Mouse (Mus musculus): ENCODE data around the gene Ift80.
"Not testable (repeated sequence)": the region's sequence is repeated elsewhere in the genome, so short reads cannot be mapped to it uniquely, and the experiment has no call there.

Gene Ift80

GRCm38 (mm10) chr3:69004437-69005337 lies at the start of gene Ift80, which contains the start of gene Smc4:
Gene Ift80 (minus strand): TSS chr3:69004570.
Gene Smc4 (plus strand): TSS chr3:69004738.
- peak; percentile 97 for DNase-seq (ENCODE audit: low read depth, low spot score)

GRCm38 (mm10) chr3:69051894-69052293 lies 47.5 kb upstream of the Ift80 start:
- no peak for DNase-seq (ENCODE audit: low read depth, low spot score)

- no peak for DNase-seq (ENCODE audit: low read depth, low spot score)
Measured at GRCm38 (mm10) chr3:69049011-69049410, 44.6 kb upstream of the Ift80 start.

GRCm38 (mm10) chr3:69047684-69048083 lies 43.3 kb upstream of the Ift80 start:
- DNase-seq (ENCODE audit: low read depth, low spot score), result no peak

GRCm38 (mm10) chr3:69046509-69046908 lies 42.1 kb upstream of the Ift80 start:
- DNase-seq (ENCODE audit: low read depth, low spot score), result no peak

GRCm38 (mm10) chr3:69045750-69046149 lies 41.4 kb upstream of the Ift80 start:
- DNase-seq (ENCODE audit: low read depth, low spot score), result no peak

GRCm38 (mm10) chr3:69045400-69045703 lies 41.0 kb upstream of the Ift80 start:
- DNase-seq (ENCODE audit: low read depth, low spot score), result no peak

GRCm38 (mm10) chr3:69044645-69045399 lies 40.5 kb upstream of the Ift80 start, which contains the start of gene Trim59:
Gene Trim59 (minus strand): TSS chr3:69044755.
- DNase-seq (ENCODE audit: low read depth, low spot score), result peak; percentile 74

GRCm38 (mm10) chr3:69044167-69044591 lies 39.8 kb upstream of the Ift80 start:
- DNase-seq (ENCODE audit: low read depth, low spot score), result no peak

- DNase-seq (ENCODE audit: low read depth, low spot score), result no peak
Measured at GRCm38 (mm10) chr3:69041298-69041697, 36.9 kb upstream of the Ift80 start.

- no peak for DNase-seq (ENCODE audit: low read depth, low spot score)
Measured at GRCm38 (mm10) chr3:69040105-69040504, 35.7 kb upstream of the Ift80 start.

GRCm38 (mm10) chr3:69026133-69026783 lies 21.9 kb upstream of the Ift80 start:
- no peak for DNase-seq (ENCODE audit: low read depth, low spot score)

- DNase-seq (ENCODE audit: low read depth, low spot score), result no peak
Measured at GRCm38 (mm10) chr3:69020764-69021163, 16.4 kb upstream of the Ift80 start.

GRCm38 (mm10) chr3:69020285-69020684 lies 15.9 kb upstream of the Ift80 start:
- DNase-seq (ENCODE audit: low read depth, low spot score), result no peak

GRCm38 (mm10) chr3:69018635-69019034 lies 14.3 kb upstream of the Ift80 start:
- DNase-seq (ENCODE audit: low read depth, low spot score), result not testable (repeated sequence)

GRCm38 (mm10) chr3:69017181-69017580 lies 12.8 kb upstream of the Ift80 start:
- no peak for DNase-seq (ENCODE audit: low read depth, low spot score)

GRCm38 (mm10) chr3:69008873-69009272 lies 4.5 kb upstream of the Ift80 start:
- DNase-seq (ENCODE audit: low read depth, low spot score), result no peak

GRCm38 (mm10) chr3:69006246-69006760 lies 1.9 kb upstream of the Ift80 start:
- no peak for DNase-seq (ENCODE audit: low read depth, low spot score)

GRCm38 (mm10) chr3:69005338-69006245 lies 1.2 kb upstream of the Ift80 start:
- peak; percentile 27 for DNase-seq (ENCODE audit: low read depth, low spot score)

- no peak for DNase-seq (ENCODE audit: low read depth, low spot score)
Measured at GRCm38 (mm10) chr3:69004055-69004436, 324 bp downstream of the Ift80 start.

GRCm38 (mm10) chr3:69002781-69003180 lies 1.6 kb downstream of the Ift80 start:
- DNase-seq (ENCODE audit: low read depth, low spot score), result no peak

Data from skeletal muscle tissue, adult 2 months (tissue).